Mouse (Mus musculus) heart, embryonic 13.5 days (tissue): ENCODE measurements around the gene Ttc29. TPM values are rescaled to one million over a fixed set of nuclear protein-coding genes. Genes with fewer than 3 reads are reported as not detected.

Experiments used
- ATAC-seq: fragments of 200-750 bp; cut with Nextera tagmentation; 2 replicates; pipeline ENCODE4 v1.8.0; 2017; ENCODE audit warnings: moderate TSS enrichment; ENCODE audit not compliant: insufficient number of reproducible peaks, low FRiP score, low TSS enrichment; ENCODE audit errors: extremely low read depth
- H3K27ac ChIP-seq: fragments of 300-500 bp; sonication (generic); replicated peaks from 2 replicates; pipeline ENCODE4 v1.5.1; 2015; ENCODE audit warnings: moderate library complexity, mild to moderate bottlenecking, inconsistent platforms
- H3K27me3 ChIP-seq: fragments of 300-500 bp; sonication (generic); replicated peaks from 2 replicates; pipeline ENCODE4 v1.6.1; 2015; ENCODE audit warnings: mild to moderate bottlenecking, inconsistent platforms
- H3K36me3 ChIP-seq: fragments of 300-500 bp; sonication (generic); 2 replicates; pipeline ENCODE4 v1.6.1; 2015; ENCODE audit warnings: mild to moderate bottlenecking, inconsistent platforms
- H3K4me1 ChIP-seq: fragments of 300-500 bp; sonication (generic); 2 replicates; pipeline ENCODE4 v1.6.1; 2015; ENCODE audit warnings: inconsistent platforms
- H3K4me2 ChIP-seq: fragments of 300-500 bp; sonication (generic); 2 replicates; pipeline ENCODE4 v1.6.1; 2015; ENCODE audit warnings: inconsistent platforms, mild to moderate bottlenecking, moderate library complexity
- H3K4me3 ChIP-seq: fragments of 300-500 bp; sonication (generic); 2 replicates; pipeline ENCODE4 v1.5.1; 2015; ENCODE audit warnings: moderate library complexity, mild to moderate bottlenecking, inconsistent platforms
- H3K9ac ChIP-seq: fragments of 300-500 bp; sonication (generic); 2 replicates; pipeline ENCODE4 v1.6.1; 2015; ENCODE audit warnings: inconsistent platforms, mild to moderate bottlenecking, moderate library complexity
- H3K9me3 ChIP-seq: fragments of 300-500 bp; sonication (generic); 2 replicates; pipeline ENCODE4 v1.6.1; 2016; ENCODE audit warnings: inconsistent platforms
- WGBS: fragments of 180-500 bp; shearing (Covaris S2); methylation state at CpG from one replicate; pipeline ENCODE4 v1.1.7; 2015; ENCODE audit warnings: mixed read lengths; 5-methylcytosine and 5-hydroxymethylcytosine counted together
- polyA plus RNA-seq: library from polyadenylated mRNA; unstranded; fragments of >200 nt; fragmentation: Nextera tagmentation; extraction: Ambion mirVana; gene quantifications from 2 replicates; pipeline ENCODE4 v1.2.1, GENCODE M21; 2015

Gene Ttc29
- polyA plus RNA-seq, 1 experiment from 2014 or later, result not detected

- no peak overlapping the region for H3K4me2 ChIP-seq
- no peak overlapping the region for H3K4me3 ChIP-seq
- H3K27ac ChIP-seq, result no peak overlapping the region
- no peaks in the 10 kb centered on the region for H3K36me3 ChIP-seq
- no peak for ATAC-seq
- no peak overlapping the region for H3K9ac ChIP-seq
- no peaks in the 10 kb centered on the region for H3K9me3 ChIP-seq
- 80% methylated on average over 2 of the region's 2 CpGs for WGBS
- H3K27me3 ChIP-seq, result no peaks in the 10 kb centered on the region
- H3K4me1 ChIP-seq, result no peaks in the 10 kb centered on the region
These were observed 71.7 kb downstream of the Ttc29 start for GRCm38 (mm10) chr8:78284805-78285204.

DNA sequence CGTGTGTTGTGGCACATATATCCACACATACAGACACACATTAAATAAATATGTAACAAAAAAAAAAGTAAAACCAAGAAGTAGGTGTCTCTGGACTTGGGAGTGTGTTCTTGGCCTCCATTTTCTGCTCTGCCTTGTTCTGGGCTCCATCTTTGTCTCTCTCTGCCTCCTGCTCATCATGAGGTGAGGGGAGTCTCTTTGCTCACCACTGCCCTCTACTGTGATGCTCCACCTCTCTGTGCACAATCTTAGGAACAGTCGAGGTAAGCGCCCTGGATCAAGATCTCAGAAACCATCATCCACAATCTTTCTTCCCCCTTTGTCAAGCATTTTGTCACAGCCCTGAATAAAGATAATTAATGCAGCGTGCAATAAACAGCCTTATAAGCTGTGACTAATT, 72.3 kb downstream of the Ttc29 start:
- Histone ChIP-seq H3K4me3 (no peak overlapping the region), H3K27me3 (no peaks in the 10 kb centered on the region), H3K4me1 (no peaks in the 10 kb centered on the region), H3K36me3 (no peaks in the 10 kb centered on the region), H3K4me2 (no peak overlapping the region), H3K27ac (no peak overlapping the region), H3K9me3 (no peaks in the 10 kb centered on the region), H3K9ac (no peak overlapping the region)
- no peak for ATAC-seq
- WGBS, result 75% methylated on average over 4 of the region's 4 CpGs

DNA sequence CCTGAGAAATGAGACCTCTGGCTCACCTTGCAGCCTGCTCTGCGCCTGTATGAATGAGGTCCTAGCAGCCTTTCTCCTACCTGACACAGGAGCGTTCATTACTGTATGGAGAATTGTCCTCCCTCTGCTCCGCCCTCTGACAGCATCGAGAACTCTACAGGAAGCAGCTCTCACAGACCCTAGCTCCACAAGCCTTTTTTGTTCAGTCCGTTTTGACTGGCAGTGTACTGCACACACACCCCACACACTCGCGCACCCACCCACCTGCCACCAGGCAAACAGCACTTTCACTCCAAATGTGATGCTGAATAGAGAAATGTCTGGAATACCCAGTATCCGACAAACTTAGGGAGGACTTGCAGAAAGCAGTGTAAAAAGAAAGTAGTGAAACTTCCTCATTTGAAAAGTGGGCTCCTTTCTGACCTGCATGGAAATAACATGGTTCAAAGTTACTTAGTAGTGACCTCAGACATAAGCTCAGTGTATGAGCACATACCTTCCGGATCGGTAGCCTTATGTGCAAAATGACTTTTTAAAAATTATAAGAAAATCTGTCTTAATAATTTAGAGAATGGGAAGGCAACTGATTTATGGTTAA, 76.4 kb downstream of the Ttc29 start:
- Histone ChIP-seq H3K4me2 (no peak overlapping the region), H3K27me3 (no peaks in the 10 kb centered on the region), H3K9me3 (no peaks in the 10 kb centered on the region), H3K4me3 (no peak overlapping the region), H3K4me1 (no peaks in the 10 kb centered on the region), H3K36me3 (no peaks in the 10 kb centered on the region), H3K27ac (no peak overlapping the region), H3K9ac (no peak overlapping the region)
- WGBS, result 73% methylated on average over 10 of the region's 10 CpGs
- no peak for ATAC-seq

DNA sequence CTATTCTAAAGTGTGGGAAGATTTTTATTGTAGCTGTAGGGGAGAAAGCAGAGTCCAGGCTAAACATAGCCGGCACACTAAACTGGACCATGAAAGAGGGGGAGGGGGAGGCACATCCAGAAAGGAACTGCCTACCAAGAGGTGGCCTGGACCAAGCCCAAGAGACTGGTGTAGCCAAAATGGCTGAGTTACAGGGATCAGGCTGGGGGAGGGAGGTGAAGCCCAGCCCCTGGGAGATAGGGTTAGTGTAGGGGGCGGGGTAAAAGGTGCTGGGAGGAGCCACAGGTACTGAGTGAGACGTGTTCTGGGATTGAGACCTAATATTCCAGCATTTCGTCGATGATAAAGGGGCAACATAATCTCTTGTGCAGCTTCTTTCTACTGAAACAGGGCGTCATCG, 77.2 kb downstream of the Ttc29 start:
- no peaks in the 10 kb centered on the region for H3K4me1 ChIP-seq
- no peak overlapping the region for H3K4me3 ChIP-seq
- H3K27me3 ChIP-seq, result no peaks in the 10 kb centered on the region
- H3K4me2 ChIP-seq, result no peak overlapping the region
- WGBS, result 52% methylated on average over 7 of the region's 7 CpGs
- H3K27ac ChIP-seq, result no peak overlapping the region
- no peak for ATAC-seq
- no peaks in the 10 kb centered on the region for H3K36me3 ChIP-seq
- H3K9me3 ChIP-seq, result no peaks in the 10 kb centered on the region
- no peak overlapping the region for H3K9ac ChIP-seq

DNA sequence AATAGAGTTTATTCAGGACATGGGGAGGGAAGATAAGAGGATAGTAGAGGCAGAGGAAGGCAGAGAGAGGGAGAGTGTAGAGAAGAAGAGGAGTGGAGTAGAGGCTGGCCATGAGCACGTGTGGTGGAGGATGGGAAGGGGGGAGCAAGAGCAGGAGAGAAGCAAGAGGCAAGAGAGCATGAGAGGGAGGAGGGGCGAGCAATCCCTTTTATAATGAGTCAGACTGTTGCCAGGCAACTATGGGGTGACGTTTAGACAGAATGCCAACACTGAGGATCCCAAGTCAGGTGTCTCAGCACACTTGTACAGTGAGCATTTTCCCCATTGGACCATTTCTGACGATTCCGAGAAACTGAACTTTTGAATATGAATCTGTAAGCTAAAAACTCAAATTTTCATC, 82.4 kb downstream of the Ttc29 start:
- no peak overlapping the region for H3K4me2 ChIP-seq
- H3K9ac ChIP-seq, result no peak overlapping the region
- H3K4me1 ChIP-seq, result no peaks in the 10 kb centered on the region
- no peak for ATAC-seq
- H3K36me3 ChIP-seq, result no peaks in the 10 kb centered on the region
- no peaks in the 10 kb centered on the region for H3K9me3 ChIP-seq
- 51% methylated on average over 5 of the region's 5 CpGs for WGBS
- no peaks in the 10 kb centered on the region for H3K27me3 ChIP-seq
- H3K4me3 ChIP-seq, result no peak overlapping the region
- H3K27ac ChIP-seq, result no peak overlapping the region

DNA sequence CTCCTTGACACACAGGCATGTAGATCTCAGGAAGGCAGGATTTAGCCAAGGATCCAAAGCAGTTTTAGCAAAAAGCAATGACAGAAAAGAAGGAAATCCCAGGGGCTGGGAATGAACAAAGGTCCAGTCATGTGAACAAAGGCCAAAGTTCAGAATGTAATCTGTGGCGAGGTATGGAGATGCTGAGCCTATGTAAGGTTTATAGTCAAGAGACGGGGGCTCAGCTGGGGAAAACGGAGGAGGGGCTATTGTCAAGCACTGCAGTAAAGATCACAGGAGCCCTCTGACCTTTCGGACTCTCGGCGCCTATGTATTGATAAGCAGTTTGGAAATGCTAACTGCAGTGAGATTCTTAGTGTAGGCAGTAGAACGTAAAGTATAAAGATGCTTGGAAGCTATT, 90.5 kb downstream of the Ttc29 start:
- H3K4me3 ChIP-seq, result no peak overlapping the region
- no peaks in the 10 kb centered on the region for H3K27me3 ChIP-seq
- no peak for ATAC-seq
- WGBS, result 37% methylated on average over 7 of the region's 7 CpGs
- peaks cover 8% of the 10 kb centered on the region for H3K4me1 ChIP-seq
- H3K36me3 ChIP-seq, result no peaks in the 10 kb centered on the region
- no peak overlapping the region for H3K9ac ChIP-seq
- no peaks in the 10 kb centered on the region for H3K9me3 ChIP-seq
- no peak overlapping the region for H3K27ac ChIP-seq
- no peak overlapping the region for H3K4me2 ChIP-seq

DNA sequence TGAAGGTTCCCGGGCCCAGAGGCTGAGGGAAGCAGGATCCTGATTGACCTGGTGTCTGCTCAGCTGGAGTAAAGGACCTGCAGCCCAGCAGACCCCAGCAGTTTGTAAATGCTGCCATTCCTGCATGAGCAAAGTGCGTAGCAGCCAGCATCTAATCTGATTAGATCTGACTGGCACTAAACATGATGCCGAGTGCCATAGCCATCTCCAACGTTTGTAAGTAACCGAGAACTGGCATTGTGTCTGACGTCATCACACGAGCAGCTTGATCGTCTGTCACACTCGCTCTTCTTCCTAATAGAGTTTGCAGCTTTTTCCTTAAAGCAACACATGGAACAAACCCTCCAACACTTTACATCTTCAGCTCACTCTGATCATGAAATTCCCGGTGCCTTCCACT, 93.5 kb downstream of the Ttc29 start:
- Histone ChIP-seq H3K4me1 (peaks cover 8% of the 10 kb centered on the region), H3K36me3 (no peaks in the 10 kb centered on the region), H3K4me2 (no peak overlapping the region), H3K27ac (no peak overlapping the region), H3K9ac (no peak overlapping the region), H3K27me3 (no peaks in the 10 kb centered on the region), H3K4me3 (no peak overlapping the region), H3K9me3 (peaks cover 3% of the 10 kb centered on the region; the same call in 1 of the 2 replicates)
- 45% methylated on average over 10 of the region's 10 CpGs for WGBS
- ATAC-seq, result no peak

- ATAC-seq, result no peak
- peaks cover 5% of the 10 kb centered on the region; the same call in 1 of the 2 replicates for H3K9me3 ChIP-seq
- H3K27ac ChIP-seq, result no peak overlapping the region
- no peak overlapping the region for H3K4me2 ChIP-seq
- peaks cover 8% of the 10 kb centered on the region for H3K4me1 ChIP-seq
- H3K4me3 ChIP-seq, result no peak overlapping the region
- 28% methylated on average over 4 of the region's 4 CpGs for WGBS
- no peaks in the 10 kb centered on the region for H3K27me3 ChIP-seq
- no peak overlapping the region for H3K9ac ChIP-seq
- H3K36me3 ChIP-seq, result no peaks in the 10 kb centered on the region
These were observed 94.0 kb downstream of the Ttc29 start for GRCm38 (mm10) chr8:78307131-78307530.

- WGBS, result 66% methylated on average over 6 of the region's 6 CpGs
- Histone ChIP-seq H3K27ac (no peak overlapping the region), H3K36me3 (no peaks in the 10 kb centered on the region), H3K9me3 (peaks cover 5% of the 10 kb centered on the region; the same call in 1 of the 2 replicates), H3K4me2 (no peak overlapping the region), H3K9ac (no peak overlapping the region), H3K4me1 (peaks cover 8% of the 10 kb centered on the region), H3K27me3 (no peaks in the 10 kb centered on the region), H3K4me3 (no peak overlapping the region)
- no peak for ATAC-seq
These were observed 96.4 kb downstream of the Ttc29 start for GRCm38 (mm10) chr8:78309539-78309938.

DNA sequence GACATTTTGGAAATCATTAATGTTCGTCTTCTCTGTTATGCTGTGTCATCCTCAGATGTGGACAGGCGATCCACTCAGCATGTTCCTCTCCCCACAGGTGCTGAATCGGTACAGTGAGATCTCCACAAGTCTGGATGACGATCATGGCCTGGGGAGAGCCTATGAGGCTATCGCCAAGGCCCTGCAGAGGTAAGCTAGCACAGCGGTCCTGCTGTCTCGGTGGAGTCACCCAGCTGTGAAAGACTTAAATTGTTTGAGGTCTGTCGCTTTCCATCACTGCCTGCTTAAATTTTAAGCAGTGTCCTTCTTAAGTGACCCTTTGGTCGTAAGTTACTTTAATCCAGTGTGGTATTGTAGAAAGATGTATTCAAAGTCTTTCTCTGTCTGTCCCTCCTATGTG, 102.5 kb downstream of the Ttc29 start:
- WGBS, result 57% methylated on average over 9 of the region's 9 CpGs
- Histone ChIP-seq H3K27me3 (no peaks in the 10 kb centered on the region), H3K4me2 (no peak overlapping the region), H3K9ac (no peak overlapping the region), H3K27ac (no peak overlapping the region), H3K9me3 (peaks cover 5% of the 10 kb centered on the region; the same call in 1 of the 2 replicates), H3K4me1 (no peaks in the 10 kb centered on the region), H3K4me3 (no peak overlapping the region), H3K36me3 (no peaks in the 10 kb centered on the region)
- no peak for ATAC-seq

DNA sequence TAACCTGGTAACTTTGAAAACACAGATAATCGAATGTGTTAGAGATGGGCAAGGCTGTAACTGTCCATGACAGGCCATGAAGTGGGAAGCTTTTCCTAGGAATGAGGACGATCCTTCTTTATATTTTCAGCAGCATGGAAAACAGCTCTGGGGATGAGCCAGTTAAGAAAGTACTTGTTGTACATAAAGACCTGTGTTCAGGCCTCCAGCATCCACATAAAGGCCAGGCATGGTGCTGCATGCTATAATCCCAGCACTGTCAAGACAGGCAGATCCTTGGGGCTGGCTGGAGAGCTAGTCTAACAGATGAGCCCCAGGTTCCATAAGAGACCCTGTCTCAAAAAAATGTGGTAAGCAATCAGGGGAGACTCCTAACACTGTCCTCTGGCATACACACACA, 104.6 kb downstream of the Ttc29 start:
- no peak overlapping the region for H3K27ac ChIP-seq
- H3K9me3 ChIP-seq, result no peaks in the 10 kb centered on the region
- no peak for ATAC-seq
- H3K4me3 ChIP-seq, result no peak overlapping the region
- H3K4me2 ChIP-seq, result no peak overlapping the region
- H3K27me3 ChIP-seq, result no peaks in the 10 kb centered on the region
- H3K36me3 ChIP-seq, result no peaks in the 10 kb centered on the region
- H3K9ac ChIP-seq, result no peak overlapping the region
- WGBS, result 71% methylated on average over 2 of the region's 2 CpGs
- H3K4me1 ChIP-seq, result no peaks in the 10 kb centered on the region

GRCm38 (mm10) chr8:78323391-78323790, 110.3 kb downstream of the Ttc29 start:
- H3K27ac ChIP-seq, result no peak overlapping the region
- ATAC-seq, result no peak
- no peak overlapping the region for H3K9ac ChIP-seq
- H3K4me3 ChIP-seq, result no peak overlapping the region
- H3K4me1 ChIP-seq, result no peaks in the 10 kb centered on the region
- 65% methylated on average over 3 of the region's 3 CpGs for WGBS
- no peaks in the 10 kb centered on the region for H3K27me3 ChIP-seq
- H3K36me3 ChIP-seq, result no peaks in the 10 kb centered on the region
- no peak overlapping the region for H3K4me2 ChIP-seq
- H3K9me3 ChIP-seq, result no peaks in the 10 kb centered on the region
